Mouse (Mus musculus): ENCODE results near the gene Slc25a39.

The Slc25a39 gene

DNA sequence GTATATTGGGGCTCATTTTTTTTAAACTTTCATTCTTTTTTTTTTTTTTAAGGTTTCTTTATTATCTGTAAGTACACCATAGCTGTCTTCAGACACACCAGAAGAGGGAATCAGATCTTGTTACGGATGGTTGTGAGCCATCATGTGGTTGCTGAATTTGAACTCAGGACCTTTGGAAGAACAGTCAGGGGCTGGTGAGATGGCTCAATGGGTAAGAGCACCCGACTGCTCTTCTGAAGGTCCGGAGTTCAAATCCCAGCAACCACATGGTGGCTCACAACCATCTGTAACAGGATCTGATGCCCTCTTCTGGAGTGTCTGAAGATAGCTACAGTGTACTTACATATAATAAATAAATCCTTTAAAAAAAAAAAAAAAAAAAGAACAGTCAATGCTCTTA is 2.6 kb upstream of the Slc25a39 start:
- peak; percentile 27 for DNase-seq

DNA sequence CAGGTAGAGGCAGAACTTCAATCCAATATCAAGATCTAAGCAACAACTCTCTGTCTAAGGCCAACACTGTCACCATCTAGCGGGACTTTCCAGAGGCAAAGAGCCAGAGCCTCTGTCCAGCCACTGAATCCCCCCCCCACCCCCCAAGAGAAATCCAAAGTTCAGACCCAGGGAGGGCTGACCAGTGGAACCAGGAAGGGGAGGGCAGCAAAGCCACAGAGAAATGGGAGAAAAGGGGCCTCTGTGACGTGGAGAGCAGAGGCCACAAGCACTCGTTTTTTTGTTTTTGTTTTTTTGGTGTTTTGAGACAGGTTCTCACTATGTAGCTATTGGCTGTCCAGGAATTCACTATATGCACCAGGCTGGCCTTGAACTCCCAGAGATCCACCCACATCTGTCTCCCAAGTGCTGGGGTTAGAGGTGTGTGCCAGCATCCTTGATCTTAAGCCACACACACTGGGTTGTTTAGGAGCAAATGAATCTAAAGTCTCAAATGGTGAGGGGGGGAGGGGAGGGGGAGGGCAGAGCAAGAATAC is 2.1 kb upstream of the Slc25a39 start:
- no peak for DNase-seq

DNA sequence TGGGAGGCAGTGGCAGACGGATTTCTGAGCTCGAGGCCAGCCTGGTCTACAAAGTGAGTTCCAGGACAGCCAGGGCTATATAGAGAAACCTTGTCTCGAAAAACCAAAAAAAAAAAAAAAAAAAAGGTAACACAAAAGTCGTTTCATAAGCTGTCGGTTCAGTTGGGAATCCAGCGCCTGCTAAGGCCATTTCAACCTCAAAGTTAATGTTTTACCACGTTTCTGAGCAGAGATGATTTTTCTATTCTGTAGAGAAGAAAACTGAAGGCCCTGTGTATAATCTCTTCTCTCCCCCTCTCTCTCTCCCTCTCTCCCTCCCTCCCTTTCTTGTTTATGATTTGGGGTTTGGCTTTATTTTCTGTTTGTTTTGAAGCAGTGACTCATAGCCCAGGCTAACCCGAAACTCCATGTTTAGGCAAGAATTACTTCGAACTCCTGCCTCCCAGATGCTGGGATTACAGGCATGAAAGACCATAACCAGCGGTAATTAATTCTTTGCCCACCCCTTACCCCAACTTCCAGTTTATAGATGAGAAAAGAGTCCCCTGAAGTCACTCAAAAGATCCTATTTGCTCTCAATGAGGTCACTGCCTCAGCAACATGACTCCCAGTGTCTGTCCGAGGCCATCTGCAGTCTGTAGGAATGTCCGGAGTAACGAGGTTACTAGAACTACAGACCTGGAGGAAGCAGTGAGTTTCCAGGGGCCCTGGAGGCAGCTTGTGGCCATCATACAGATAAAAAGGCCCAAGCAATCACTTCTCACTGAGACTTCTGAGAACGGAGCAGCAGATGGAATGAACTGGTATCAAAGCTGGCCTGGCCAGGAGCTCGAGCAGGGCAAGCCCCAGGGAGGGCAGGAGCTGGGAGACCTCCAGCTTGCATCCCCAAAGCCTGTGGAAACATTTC is 1.4 kb upstream of the Slc25a39 start:
- peak; percentile 56 for DNase-seq

DNA sequence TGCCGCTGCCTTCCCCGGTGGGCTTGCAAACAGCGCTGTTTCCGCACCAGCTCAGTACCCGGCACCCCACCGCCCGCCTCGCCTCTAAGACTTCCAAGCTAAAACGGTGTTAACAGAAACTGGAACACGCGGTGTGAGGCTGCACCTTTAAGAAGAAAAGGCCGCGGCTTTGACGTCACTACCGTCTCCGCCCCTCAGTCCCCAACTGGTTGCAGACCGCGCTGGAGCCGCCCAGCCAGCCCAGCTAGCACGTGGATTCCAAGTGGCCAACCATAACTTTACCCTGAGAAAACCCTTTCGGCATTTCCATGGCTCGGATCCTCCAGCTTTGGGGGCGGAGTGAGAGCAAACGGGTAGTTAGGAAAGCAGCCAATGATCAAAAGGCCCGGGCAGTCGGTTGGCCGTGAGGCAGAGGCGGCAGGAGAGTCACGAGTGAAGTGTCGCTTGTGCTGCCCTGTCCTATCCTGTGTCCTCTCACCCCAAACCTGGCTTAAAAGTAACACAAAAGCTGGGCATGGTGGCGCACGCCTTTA is 664 bp upstream of the Slc25a39 start:
- DNase-seq, result peak; percentile 99

DNA sequence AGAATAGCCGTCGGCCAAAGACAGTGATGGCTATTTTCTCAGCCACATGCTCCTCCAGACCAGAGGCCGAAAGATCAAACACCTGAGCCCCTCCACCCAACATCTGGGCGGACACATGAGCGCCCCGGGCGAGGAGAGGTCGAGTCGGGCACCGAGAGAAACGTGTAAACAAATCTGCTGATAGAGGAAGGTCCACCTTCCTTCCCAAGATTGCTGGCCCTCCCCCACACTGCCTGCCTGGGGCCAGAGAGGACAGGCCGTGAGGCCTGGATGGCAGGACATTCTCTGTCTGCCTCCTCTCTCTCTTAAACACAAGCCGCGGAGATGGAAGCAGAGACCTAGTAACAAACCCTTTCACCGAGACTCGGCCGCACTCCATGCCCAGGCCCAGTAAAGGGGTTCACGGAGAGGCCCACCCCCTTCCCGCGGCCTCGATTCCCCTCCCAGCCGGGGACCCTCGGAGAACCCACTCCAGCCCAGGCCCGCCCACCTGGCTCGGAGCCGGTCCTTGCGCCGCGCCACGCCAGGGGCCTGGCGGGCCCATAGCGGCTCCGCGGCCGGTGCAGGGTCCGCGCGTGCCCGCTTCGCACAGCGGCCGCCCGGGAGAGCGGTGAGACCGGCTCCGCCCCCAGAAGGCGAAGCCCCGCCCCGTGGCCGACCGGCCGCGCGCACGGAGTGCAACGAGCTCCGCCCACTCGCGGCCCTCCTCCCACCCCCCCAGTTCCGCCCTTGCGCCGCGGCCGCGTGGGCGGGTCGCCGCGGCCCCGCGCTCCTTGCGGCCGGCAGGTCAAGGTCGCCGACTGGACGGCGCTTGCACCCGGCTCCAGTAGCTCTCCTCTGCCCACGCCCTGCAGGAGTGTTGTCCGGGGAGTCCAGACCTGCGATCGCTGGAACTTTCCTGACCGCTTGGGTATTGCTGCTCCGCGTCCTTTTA is 579 bp downstream of the Slc25a39 start:
- peak; percentile 93 for DNase-seq

DNA sequence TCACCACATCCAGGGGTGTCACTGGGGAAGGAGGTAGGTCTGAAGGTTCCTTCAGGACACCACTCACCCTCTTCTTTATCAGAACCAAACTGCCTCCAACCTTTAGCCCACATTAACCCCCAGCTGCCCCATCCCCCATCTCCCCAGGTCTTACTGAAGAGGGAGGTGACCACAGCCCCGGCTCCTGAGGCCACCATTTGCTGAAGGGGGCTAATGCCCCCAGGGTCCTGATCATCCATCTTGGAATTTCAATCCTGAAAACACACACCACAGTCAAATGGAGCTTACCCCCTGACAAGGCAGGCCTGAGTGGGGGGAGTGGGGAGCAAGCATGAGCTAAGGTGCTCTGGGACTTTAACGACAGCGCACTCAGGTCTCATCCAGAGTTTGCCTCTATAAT is 1.3 kb downstream of the Slc25a39 start:
- peak; percentile 74 for DNase-seq

DNA sequence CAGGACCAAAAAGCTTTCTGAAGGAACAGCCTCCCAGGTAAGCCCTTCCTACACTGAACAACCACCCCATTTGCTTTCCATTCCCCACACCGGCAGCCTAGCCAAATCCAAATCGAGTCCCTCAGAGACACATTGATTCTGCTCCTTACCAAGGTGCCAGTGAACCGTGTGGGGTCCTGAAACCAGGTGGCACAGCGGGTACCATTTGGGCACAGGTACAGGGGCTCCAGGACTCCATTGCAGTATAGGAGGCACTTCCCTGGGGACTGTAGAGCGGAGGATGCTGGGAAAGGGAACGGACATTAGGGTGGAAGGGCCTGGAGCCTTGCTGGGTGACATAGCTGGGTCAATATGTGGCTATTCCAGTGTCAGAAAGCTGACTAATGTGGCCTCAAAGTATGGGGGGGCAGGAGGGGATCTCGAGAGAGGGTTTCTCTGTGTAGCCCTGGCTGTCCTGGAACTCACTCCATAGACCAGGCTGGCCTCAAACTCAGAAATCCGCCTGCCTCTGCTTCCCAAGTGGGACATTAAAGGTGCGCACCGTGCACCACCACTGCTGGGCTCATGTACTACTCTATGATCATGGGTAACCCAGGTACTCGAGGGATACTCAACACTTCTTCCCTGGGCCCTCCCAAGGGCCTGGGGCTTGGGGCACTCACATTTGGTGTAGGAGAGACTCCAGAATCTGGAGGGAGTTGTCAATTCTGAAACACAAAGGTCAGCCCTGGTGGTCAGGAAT is 2.0 kb downstream of the Slc25a39 start:
- DNase-seq, result peak; percentile 64

DNA sequence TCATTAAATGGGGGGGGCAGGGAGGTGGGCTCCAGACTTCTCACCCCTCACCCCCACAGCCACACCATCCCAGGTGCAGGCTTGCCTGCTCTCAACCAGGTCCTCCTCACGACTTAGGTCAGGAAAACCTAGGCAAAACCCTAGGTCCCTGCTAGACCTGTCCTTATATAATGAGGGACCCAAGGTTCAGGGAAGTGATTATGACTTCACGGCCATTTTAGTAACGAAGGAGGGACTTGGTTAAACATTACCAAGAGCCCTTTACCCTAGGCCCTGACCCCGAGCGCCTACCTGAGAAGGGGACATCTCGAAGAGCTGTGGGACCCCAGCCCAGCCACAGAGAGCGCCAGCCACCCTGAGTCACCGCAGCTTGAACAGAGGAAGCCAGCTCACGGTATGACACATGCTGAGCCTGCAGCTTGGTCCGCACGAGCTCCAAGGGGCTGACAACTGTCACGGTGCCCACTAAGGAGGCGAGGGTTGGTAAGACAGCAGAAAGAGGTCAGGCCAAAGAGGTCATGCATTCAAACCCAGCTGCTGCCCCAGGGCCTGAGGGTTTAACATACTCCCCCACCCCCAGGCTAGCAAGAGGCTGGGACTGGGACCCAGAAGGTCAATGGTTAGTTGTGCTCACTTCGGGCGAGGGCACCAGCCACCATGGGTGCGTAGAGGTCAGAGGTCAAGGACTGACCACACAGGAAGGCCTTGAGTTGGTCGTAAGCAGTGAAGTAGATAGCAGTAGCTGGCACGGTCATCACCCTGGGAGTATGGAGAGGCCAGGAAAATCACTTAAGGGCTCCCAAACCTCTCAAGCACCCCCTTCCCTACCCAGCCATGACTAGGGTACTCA is 3.4 kb downstream of the Slc25a39 start:
- peak; percentile 68 for DNase-seq

DNA sequence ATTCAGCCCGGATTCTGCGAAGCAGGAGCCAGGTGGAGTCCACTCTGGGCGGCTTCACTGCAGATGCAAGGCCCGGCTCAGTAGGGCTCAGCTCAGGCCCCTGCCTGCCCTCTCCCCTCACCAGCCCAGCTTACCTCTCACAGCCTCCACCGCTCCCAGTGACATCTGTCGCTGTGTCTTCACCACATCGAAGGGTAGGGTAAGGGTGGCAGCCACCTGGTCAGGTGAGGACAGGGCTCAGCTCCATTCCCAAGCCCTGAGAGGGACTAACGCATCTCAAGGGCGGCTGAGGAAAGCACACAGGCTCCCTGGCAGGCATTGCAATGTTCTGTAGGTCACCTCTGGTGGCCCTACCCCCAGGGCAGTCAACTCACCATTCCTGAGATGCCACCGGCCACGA is 4.1 kb downstream of the Slc25a39 start:
- DNase-seq, result peak; percentile 54

DNA sequence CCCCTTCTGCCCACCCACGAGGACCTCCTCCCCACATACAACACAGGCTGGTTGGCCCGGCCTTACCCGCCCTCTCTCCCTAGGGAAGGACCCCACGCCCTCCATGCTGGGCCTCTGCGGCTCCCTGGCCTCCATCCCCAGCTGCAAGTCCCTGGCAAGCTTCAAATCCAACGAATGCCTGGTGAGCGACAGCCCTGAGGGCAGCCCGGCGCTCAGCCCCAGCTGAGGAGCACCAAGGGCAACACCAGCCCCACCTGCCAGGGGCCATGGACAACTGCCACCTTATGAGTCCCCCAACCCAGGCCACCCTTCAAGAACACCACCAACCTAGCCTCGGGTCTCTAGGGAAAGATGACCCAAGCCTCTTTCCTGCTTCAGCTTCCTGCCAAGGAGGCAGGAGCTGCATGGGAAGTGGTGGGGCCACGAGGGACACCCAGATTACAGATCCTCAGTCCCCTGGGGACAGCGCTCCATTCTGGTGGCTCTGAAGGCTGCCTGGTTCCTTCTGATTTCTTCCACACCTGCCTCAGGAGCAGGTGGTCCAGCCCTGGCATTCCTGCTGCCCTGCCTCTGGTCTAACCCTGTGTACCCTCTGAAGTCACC is 5.7 kb downstream of the Slc25a39 start:
- peak; percentile 63 for DNase-seq

DNA sequence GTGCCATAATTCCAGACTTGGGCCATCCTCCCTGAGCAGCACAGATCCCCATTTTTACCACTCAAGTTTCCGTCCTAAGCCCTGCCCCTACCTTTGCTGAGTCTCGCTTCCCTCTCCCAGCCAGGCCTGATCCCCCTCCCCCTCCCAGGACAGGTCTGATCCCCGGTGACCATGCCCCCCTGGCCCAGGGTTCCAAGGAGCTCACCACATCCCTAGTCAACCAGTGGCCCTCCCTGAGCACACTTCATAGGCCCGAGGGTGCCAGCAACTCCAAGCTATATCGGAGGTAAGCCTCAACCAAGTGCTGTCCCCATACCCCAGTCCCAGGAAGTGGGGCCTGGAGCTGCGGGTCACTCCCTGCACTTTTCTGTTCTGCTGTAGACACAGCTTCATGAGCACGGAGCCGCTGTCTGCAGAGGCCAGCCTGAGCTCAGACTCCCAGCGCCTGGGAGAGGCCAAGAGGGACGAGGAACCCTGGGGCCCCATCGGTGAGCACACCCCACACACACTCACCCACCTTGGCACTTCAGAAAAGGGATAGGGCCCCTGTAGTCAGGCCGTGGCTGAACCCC is 7.1 kb downstream of the Slc25a39 start:
- peak; percentile 63 for DNase-seq

DNA sequence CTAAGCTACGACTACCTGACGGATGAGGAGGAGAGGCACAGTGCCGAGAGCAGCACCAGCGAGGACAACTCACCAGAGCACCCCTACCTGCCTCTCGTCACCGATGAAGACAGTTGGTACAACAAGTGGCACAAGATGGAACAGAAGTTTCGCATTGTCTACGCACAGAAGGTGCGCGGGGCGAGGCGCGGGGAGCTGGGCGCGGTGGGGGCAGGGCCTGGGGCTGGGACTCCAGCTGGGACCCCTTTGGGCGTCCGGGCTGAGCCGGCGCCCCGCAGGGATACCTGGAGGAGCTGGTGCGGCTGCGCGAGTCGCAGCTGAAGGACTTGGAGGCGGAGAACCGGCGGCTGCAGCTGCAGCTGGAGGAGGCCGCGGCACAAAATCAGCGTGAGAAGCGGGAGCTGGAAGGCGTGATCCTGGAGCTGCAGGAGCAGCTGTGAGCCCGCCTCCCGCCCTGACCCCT is 8.1 kb downstream of the Slc25a39 start:
- DNase-seq, result peak; percentile 66

DNA sequence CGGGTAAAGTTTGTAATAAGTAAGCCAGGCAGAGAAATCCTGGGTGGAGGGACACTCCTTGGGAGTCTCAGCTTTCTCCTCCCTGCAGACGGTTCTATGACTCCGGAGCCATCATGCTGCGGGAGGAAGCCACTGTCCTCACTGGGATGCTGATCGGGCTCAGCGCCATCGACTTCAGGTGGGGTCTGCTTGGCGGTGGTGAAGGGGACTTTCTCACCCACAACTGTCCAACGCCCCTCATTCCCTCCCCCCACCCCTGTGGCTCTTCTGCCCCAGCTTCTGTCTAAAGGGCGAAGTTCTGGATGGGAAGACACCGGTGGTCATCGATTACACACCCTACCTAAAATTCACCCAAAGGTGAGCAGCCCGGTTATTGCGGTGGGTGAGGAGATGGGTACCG is 8.6 kb downstream of the Slc25a39 start:
- DNase-seq, result peak; percentile 60

DNA sequence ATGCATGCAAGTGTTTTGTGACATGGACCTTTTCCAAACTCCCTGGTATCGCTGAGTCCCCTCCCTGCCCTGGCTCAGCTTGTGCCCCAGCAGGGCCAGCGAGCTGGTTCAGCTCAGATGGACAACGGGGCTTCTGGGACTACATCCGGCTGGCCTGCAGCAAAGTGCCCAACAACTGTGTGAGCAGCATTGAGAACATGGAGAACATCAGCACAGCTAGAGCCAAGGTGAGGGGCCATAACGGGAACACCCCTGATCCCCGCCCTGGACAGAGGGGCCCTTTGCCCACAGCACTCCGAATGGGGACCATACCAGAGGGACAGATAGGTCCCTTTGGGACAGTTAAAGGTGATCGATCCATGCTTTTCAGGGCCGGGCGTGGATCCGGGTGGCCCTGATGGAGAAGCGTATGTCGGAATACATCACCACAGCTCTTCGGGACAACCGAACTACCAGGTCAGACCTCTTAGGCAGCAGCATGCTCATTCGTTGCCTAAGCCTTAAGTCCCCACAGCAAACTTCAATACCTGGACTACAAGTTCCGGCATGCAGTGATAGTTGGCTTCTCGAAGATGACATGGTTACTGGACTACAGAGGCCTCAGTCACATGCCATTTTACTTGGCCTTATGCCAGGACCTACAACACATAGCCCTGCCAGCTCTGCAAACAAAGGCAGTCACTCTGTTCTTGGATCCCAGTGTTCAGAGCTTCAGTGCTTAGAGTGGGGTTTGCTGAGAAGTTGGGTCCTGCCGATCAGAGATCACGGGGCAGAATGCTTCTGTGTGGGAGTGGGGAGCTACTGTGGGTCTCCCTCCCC is 9.5 kb downstream of the Slc25a39 start:
- DNase-seq, result peak; percentile 88

DNA sequence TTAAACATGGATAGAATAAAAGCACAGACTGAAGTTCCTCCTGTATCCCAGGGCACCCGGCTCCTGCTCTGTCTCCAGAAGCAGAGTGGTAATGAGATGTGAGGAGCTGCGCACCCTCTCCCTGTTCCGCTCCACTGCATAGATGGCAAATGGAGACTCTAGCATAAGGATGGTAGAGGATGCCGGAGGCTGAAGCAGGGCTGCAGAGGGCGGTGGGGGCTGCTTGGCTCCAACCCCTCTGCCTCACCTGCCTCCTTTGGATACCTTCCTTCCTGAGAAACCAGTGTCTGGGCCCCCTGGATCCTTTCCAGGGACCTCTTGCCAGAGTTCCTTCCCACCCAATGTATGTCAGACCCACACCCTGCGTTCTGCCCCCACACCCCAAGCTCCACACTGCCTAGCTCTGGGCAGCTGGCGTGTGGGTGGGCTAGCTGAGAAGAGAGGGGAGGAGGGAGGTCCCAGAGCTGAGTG is 11.0 kb downstream of the Slc25a39 start:
- peak; percentile 71 for DNase-seq

DNA sequence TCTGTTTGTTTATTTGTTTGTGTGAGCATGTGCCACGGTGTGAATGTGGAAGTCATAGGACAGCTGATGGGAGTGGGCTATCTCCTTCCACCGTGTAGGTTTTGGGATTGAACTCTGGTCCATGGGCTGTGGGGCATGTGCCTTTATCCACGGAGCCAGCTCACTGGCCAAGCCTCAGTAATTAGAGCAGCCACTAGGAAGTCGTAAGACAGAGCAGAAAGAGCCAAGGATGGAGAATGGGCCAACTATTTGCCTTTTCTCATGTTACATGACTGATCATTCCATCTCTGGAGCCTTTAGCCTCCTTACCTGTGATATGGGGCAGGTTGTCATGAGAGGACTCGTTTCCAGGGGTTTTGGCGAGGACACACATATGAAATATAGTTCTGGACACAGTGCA is 11.5 kb downstream of the Slc25a39 start:
- peak; percentile 51 for DNase-seq

DNA sequence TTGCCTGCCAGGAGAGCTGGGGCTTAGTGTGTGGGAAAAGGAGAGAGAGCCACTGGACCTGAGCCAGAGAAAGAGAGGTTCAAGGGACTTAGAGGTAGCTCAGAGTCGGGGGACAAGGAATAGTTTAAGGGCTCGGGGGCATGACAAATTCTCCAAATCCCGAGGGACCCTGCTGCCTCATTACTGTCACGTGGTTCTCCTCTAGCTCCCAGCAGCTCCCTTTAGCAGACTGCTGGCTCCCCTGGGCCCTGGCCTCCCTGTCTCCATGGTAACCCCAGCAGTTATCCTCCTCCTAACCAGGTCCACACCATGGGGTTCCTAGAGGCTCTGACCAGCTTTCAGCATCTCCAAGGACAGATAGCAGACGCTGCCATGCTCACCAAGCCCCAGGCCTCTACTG is 12.5 kb downstream of the Slc25a39 start:
- peak; percentile 78 for DNase-seq

DNA sequence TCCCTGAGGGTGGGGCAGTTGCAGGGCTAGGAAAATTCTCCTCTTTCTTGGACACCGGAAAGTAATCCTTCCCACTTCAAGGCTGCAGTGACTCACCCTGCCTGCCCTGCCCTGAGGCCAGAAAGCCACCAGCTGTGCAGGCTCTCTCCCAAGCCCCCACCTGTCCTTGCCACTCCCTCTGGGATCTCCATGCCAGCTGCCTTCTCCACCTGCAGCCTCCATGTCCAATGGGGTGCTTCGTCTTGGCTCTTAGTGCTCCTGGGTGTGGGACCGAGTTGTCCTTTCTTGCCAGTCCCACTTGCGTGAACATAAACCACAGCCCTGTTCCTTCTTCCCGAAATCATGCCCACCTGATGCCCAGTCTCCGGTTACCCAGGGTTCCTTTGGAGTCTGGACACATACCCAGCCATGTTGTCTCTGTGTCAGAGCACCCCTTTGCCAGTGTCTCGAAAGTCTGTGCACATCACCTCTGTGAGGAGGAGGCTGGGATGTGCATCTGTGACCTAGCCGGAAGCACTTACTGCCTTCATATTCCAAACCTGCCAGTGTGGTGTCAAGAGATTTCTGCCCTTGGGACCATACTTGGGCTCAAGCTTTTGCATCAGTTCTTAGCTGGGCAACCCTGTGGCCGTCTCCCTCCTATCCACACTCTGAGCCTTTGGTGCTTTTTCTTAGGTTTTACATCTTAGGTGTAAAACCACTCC is 13.2 kb downstream of the Slc25a39 start:
- DNase-seq, result peak; percentile 81

Measured in cerebellum, adult 9-11 months (tissue).